Mouse (Mus musculus): ENCODE results near the gene Gm5771. TPM values are rescaled to one million over a fixed set of nuclear protein-coding genes. Genes with fewer than 3 reads are reported as not detected.
"Not testable (repeated sequence)": the region's sequence is repeated elsewhere in the genome, so short reads cannot be mapped to it uniquely, and the experiment has no call there.

Gene Gm5771
- 0.50 TPM in 1 of 2 replicates, not detected in the other for polyA plus RNA-seq (2015; fragmentation: Nextera tagmentation; extraction: Ambion mirVana)

DNA sequence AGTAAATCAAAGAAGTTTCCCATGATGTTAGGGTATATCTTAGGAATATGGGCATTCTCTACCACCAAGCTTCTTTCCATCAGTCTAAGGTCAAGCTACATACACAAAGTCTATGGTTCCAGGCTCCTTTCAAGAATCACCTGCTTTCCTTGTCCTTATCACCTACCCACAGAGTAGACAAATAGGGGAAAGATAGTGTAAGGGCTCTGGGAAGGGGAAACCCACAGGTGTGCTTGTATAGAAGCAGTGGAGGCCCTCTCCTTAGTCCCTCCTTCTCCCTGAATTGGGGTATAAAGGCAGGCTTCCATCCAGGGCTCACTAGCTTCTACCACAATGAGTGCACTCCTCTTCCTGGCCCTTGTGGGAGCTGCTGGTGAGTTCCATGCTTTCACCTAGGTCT is at the start of gene Gm5771:
TSS of gene Gm5771 (plus strand) at position 301 of the 400 bp plus-strand sequence.
- H3K36me3 ChIP-seq; H3K27me3 ChIP-seq; H3K4me3 ChIP-seq; H3K4me1 ChIP-seq; H3K4me2 ChIP-seq; H3K27ac ChIP-seq; H3K9ac ChIP-seq; H3K9me3 ChIP-seq; ATAC-seq (ENCODE audit: borderline replicate concordance, extremely low read depth, low FRiP score, low TSS enrichment): not testable (repeated sequence)

DNA sequence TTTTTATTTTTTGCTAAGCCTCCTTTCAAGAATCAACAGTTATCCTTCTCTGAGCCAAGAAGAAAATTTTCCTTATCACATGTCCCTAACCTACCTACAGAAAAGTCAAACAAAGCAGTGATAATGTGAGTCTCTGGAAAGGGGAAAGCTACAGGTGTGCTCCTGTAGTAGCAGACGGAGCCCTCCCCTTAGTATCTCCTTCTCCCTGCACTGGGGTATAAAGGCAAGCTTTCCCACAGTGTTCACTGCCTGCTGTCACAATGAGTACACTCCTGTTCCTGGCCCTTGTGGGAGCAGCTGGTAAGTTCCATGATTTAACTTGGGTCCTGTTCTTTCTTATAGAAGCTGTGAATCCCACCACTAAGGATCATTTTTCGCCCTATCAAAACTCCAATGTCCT is 38.2 kb upstream of the Gm5771 start, which contains the start of gene Try10:
TSS of gene Try10 (plus strand) at position 174 of the 400 bp plus-strand sequence.
- Histone ChIP-seq H3K27ac (no peak within 1 kb of the TSS), H3K9me3 (no peaks in the 10 kb centered on the region), H3K4me2 (no peak within 1 kb of the TSS), H3K9ac (no peak within 1 kb of the TSS), H3K27me3 (no peaks in the 10 kb centered on the region), H3K4me3 (no peak within 1 kb of the TSS), H3K36me3 (no peaks in the 10 kb centered on the region), H3K4me1 (no peaks in the 10 kb centered on the region)
- 62% methylated on average over 2 of the region's 2 CpGs for WGBS
- no peak for ATAC-seq (ENCODE audit: borderline replicate concordance, extremely low read depth, low FRiP score, low TSS enrichment)

DNA sequence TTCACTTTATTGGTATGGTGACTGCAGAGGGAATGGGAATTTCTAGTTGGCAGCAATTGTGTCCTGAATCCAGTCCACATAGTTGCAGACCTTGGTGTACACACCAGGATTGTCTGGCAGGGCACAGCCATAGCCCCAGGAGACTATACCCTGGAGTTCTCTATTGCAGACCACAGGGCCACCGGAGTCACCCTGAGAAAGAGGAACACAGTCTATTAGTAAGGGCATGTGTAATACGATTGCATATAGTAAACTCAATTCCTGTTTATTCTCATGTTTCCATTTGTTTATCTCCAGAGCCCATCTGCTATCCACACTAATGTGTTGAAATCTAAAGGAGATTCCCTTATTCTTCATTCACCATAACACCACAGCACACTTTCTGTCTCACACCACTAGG is 18.4 kb upstream of the Gm5771 start:
- not testable (repeated sequence) for H3K27me3 ChIP-seq; H3K9ac ChIP-seq; H3K4me1 ChIP-seq; ATAC-seq (ENCODE audit: borderline replicate concordance, extremely low read depth, low FRiP score, low TSS enrichment); H3K27ac ChIP-seq; H3K9me3 ChIP-seq; H3K4me2 ChIP-seq; H3K36me3 ChIP-seq; H3K4me3 ChIP-seq
- WGBS: 94% methylated on average over 2 of the region's 2 CpGs

DNA sequence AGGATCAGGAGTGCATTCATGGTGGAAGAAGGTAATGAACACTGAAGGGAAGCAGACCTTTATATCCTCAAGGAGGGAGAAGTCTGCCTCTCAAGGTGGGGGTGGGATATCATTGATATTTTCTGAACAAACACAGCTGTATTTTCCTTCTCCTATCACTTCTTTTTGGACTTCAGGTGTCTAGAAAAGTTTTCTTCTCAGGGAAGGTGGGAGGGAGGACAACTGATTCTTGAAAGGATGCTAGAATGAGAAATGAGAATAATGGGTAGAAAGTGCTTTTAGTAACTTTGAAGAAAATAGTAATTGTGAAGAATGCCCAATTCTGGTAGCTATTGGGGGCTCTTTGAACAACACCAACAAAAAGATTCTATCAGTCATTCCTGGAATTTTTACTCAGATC is 14.6 kb upstream of the Gm5771 start, which contains the start of gene Prss3:
TSS of gene Prss3 (minus strand) at position 101 of the 400 bp plus-strand sequence.
- not testable (repeated sequence) for H3K9me3 ChIP-seq; H3K27ac ChIP-seq; H3K4me1 ChIP-seq; H3K4me2 ChIP-seq; H3K36me3 ChIP-seq; H3K27me3 ChIP-seq; H3K9ac ChIP-seq; H3K4me3 ChIP-seq; ATAC-seq (ENCODE audit: borderline replicate concordance, extremely low read depth, low FRiP score, low TSS enrichment)

DNA sequence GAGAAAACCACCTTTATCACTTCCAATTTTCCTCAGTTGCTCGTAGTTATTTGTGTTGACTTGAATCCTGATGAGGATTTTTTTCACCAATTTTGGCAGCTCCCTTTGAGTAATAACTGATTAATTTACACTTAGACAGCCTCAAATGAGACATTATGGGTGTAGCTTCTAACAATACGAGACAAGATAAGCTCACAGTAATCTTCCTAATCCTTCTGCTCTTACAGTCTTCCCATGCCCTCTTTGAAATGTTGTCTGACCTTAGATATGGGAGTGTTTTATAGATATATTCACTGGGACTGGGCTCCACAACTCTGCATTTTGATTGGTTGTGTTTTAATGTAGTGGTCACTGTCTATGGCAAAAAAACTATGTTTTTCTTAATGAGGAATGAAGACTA is 5.4 kb upstream of the Gm5771 start:
- Histone ChIP-seq H3K4me1 (no peaks in the 10 kb centered on the region), H3K4me3 (no peak overlapping the region), H3K27ac (no peak overlapping the region), H3K9me3 (no peaks in the 10 kb centered on the region), H3K9ac (no peak overlapping the region), H3K36me3 (no peaks in the 10 kb centered on the region), H3K4me2 (no peak overlapping the region), H3K27me3 (no peaks in the 10 kb centered on the region)
- 63% methylated on average over 2 of the region's 2 CpGs for WGBS
- no peak for ATAC-seq (ENCODE audit: borderline replicate concordance, extremely low read depth, low FRiP score, low TSS enrichment)

DNA sequence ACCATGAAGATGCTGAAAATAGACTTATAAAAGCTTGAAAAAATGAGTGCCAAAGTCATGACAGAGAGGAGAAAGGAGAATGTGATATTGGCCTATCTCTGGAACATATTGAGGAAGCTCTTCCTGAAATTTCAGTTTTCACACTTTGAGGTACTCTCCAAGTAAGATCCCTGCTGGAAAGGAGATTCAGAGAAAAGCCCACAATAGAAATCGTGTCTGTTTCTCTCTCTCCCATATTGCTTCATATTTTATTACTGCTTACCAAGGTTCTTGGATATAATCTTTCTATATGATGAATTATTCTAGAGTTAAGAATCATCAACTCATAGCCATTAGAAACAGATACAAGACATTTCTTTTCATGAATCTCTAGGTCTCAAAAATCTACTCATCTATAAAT is 516 bp upstream of the Gm5771 start:
- not testable (repeated sequence) for H3K27me3 ChIP-seq; H3K4me2 ChIP-seq; H3K9ac ChIP-seq; H3K27ac ChIP-seq; H3K36me3 ChIP-seq; H3K4me1 ChIP-seq; ATAC-seq (ENCODE audit: borderline replicate concordance, extremely low read depth, low FRiP score, low TSS enrichment); H3K9me3 ChIP-seq; H3K4me3 ChIP-seq
- 50% methylated on average over 1 of the region's 1 CpGs for WGBS

DNA sequence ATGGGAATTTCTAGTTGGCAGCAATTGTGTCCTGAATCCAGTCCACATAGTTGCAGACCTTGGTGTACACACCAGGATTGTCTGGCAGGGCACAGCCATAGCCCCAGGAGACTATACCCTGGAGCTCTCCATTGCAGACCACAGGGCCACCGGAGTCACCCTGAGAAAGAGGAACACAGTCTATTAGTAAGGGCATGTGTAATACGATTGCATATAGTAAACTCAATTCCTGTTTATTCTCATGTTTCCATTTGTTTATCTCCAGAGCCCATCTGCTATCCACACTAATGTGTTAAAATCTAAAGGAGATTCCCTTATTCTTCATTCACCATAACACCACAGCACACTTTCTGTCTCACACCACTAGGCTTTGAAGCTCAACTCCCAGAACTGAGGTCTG is 50.1 kb downstream of the Gm5771 start:
- WGBS: 85% methylated on average over 2 of the region's 2 CpGs
- not testable (repeated sequence) for H3K4me2 ChIP-seq; H3K9me3 ChIP-seq; H3K27me3 ChIP-seq; ATAC-seq (ENCODE audit: borderline replicate concordance, extremely low read depth, low FRiP score, low TSS enrichment); H3K9ac ChIP-seq; H3K4me3 ChIP-seq; H3K36me3 ChIP-seq; H3K27ac ChIP-seq; H3K4me1 ChIP-seq

DNA sequence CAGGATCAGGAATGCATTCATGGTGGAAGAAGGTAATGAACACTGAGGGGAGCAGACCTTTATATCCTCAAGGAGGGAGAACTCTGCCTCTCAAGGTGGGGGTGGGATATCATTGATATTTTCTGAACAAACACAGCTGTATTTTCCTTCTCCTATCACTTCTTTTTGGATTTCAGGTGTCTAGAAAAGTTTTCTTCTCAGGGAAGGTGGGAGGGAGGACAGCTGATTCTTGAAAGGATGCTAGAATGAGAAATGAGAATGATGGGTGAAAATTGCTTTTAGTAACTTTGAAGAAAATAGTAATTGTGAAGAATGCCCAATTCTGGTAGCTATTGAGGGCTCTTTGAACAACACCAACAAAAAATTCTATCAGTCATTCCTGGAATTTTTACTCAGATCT is 53.9 kb downstream of the Gm5771 start, which contains the start of gene Gm10334:
TSS of gene Gm10334 (minus strand) at position 101 of the 400 bp plus-strand sequence.
- not testable (repeated sequence) for H3K9ac ChIP-seq; H3K9me3 ChIP-seq; H3K4me1 ChIP-seq; H3K27me3 ChIP-seq; H3K36me3 ChIP-seq; H3K4me2 ChIP-seq; H3K27ac ChIP-seq; ATAC-seq (ENCODE audit: borderline replicate concordance, extremely low read depth, low FRiP score, low TSS enrichment); H3K4me3 ChIP-seq

Other genes with a start within 250 kb of the Gm5771 start
- 0.23 TPM in 1 of 2 replicates, not detected in the other for gene Try4, start 90.1 kb upstream of the Gm5771 start, polyA plus RNA-seq (2015; fragmentation: Nextera tagmentation; extraction: Ambion mirVana)
- gene Try5, start 75.5 kb upstream of the Gm5771 start, polyA plus RNA-seq (2015; fragmentation: Nextera tagmentation; extraction: Ambion mirVana): 0.33 TPM in 1 of 2 replicates, not detected in the other
- 1.2 TPM in 1 of 2 replicates, not detected in the other for gene Try10, start 38.3 kb upstream of the Gm5771 start, polyA plus RNA-seq (2015; fragmentation: Nextera tagmentation; extraction: Ambion mirVana)
- gene Prss3, start 14.7 kb upstream of the Gm5771 start, polyA plus RNA-seq (2015; fragmentation: Nextera tagmentation; extraction: Ambion mirVana): 0.76 TPM in 1 of 2 replicates, not detected in the other
- 0.29 TPM in 1 of 2 replicates, not detected in the other for gene Gm10334, start 53.8 kb downstream of the Gm5771 start, polyA plus RNA-seq (2015; fragmentation: Nextera tagmentation; extraction: Ambion mirVana)
- 2.0 TPM in 1 of 2 replicates, not detected in the other for gene Prss1, start 66.6 kb downstream of the Gm5771 start, polyA plus RNA-seq (2015; fragmentation: Nextera tagmentation; extraction: Ambion mirVana)
- gene Prss2, start 129.4 kb downstream of the Gm5771 start, polyA plus RNA-seq (2015; fragmentation: Nextera tagmentation; extraction: Ambion mirVana): 0.54 TPM in 1 of 2 replicates, not detected in the other
- gene Ephb6, start 213.1 kb downstream of the Gm5771 start, polyA plus RNA-seq (2015; fragmentation: Nextera tagmentation; extraction: Ambion mirVana): 10.4 and 14.5 TPM in 2 replicates
- gene Trpv6, start 244.0 kb downstream of the Gm5771 start, polyA plus RNA-seq (2015; fragmentation: Nextera tagmentation; extraction: Ambion mirVana): 1.8 and 2.3 TPM in 2 replicates

All from lung, embryonic 15.5 days (tissue).